Mouse (Mus musculus) lung, adult 10 weeks (tissue): ENCODE data around the gene Vax2. TPM values are rescaled to one million over a fixed set of nuclear protein-coding genes. Genes with fewer than 3 reads are reported as not detected.

Experiments
- polyA plus RNA-seq: library from polyadenylated mRNA; stranded (reverse); fragments of 350-450 nt; fragmentation: Illumina TruSeq; extraction: RNeasy Lipid Tissue Mini Kit (QIAGEN cat#74804); gene quantifications from one replicate; pipeline ENCODE4 v1.2.3, GENCODE M21; 2014; ENCODE audit warnings: low read depth, low replicate concordance; ENCODE audit not compliant: insufficient read depth

Gene Vax2
- not detected for polyA plus RNA-seq

DNA sequence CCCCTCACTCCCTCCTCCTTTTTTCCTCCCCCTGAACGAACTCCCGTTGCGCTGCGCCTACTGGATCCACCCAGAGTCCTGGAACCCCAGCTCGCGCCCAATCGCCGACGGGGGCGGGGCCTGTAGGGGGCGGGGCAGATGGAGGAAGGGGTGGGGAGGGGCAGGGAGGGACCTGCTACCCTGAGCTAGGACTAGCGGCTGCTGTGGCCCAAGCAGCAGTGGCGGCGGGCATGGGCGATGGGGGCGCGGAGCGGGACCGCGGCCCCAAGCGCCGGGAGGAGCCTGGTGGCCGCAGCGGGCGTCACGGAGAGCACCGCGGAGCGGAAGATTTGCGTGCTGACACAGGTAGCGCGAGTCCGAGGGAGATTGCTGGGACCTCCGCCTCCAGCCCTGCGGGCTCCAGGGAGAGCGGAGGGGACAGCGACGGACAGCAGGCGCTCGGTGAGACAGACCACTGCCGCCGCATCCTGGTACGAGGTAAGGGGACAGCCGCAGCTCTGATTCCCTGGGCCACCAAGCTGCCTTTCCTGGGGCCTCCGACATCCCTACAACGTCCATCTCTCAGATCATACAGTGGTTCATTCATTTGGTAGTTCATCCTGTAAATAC lies at the start of gene Vax2:
Vax2 (plus strand) TSS at position 198 of the 609 bp plus-strand sequence.

DNA sequence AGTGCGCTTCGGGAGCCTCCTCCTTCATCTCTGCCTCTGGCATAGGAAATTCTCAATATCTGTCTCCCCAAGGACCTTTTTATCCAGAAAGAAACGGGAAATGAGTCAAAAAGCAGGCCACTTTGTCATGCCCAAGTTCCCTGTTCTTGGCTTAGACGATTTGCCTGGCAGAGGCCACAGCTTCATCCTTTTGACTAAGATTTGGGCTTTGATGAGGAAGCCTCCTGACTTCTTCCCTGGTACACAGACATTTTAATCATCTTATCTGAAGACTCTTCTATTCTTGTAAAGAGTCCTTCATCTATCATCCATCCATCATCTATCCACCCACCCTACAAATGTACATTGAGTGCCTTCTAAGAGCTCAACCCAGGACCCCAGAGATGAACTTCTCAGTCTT lies 33.3 kb upstream of the Vax2 start, which contains the start of gene Cd207:
Cd207 (minus strand) TSS at position 101 of the 400 bp plus-strand sequence.

DNA sequence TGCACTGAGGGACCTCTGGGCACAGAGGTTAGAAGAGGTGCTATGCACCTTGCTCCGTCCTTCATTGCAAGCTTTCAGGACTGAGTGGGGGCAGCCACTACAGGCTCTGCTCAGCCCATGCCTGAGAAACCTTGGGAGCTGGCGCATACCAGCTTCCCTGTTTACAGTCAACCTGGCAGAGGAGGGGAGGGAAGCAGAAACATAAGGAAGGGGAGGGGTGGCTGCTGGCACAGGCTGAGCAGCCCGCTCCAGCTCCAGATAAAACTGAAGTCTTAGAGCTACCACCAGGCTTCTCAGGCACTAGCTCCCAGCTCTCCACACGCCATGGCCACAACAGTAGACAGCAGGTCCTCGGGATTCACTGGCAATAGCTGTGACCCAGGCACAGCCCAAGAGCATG lies 31.7 kb downstream of the Vax2 start, which contains the start of gene Atp6v1b1:
Atp6v1b1 (plus strand) TSS at position 230 of the 400 bp plus-strand sequence.

GRCm38 (mm10) chr6:83762344-83762743 lies 51.3 kb downstream of the Vax2 start, which contains the start of gene Ankrd53:
Gene Ankrd53 (plus strand): TSS chr6:83762644.

GRCm38 (mm10) chr6:83775638-83776293 lies 64.7 kb downstream of the Vax2 start, which contains the start of gene Tex261:
Gene Tex261 (minus strand): TSS chr6:83775813.

Other genes with a start within 250 kb of the Vax2 start
- gene Dguok, start 204.3 kb upstream of the Vax2 start, polyA plus RNA-seq, result 52.9 TPM
- gene Actg2, start 175.0 kb upstream of the Vax2 start, polyA plus RNA-seq, result 55.9 TPM
- 15.3 TPM for gene Stambp, start 138.5 kb upstream of the Vax2 start, polyA plus RNA-seq
- not detected for gene Clec4f, start 55.1 kb upstream of the Vax2 start, polyA plus RNA-seq
- gene Cd207, start 33.4 kb upstream of the Vax2 start, polyA plus RNA-seq, result 1.4 TPM
- 3.5 TPM for gene Atp6v1b1, start 31.7 kb downstream of the Vax2 start, polyA plus RNA-seq
- gene Ankrd53, start 51.4 kb downstream of the Vax2 start, polyA plus RNA-seq, result not detected
- 42.8 TPM for gene Tex261, start 64.5 kb downstream of the Vax2 start, polyA plus RNA-seq
- gene Nagk, start 83.7 kb downstream of the Vax2 start, polyA plus RNA-seq, result 45.1 TPM
- 16.8 TPM for gene Paip2b, start 120.5 kb downstream of the Vax2 start, polyA plus RNA-seq
- gene Zfp638, start 155.8 kb downstream of the Vax2 start, polyA plus RNA-seq, result 36.5 TPM